Mouse (Mus musculus): ENCODE results near the gene Lrrc15.

DNA sequence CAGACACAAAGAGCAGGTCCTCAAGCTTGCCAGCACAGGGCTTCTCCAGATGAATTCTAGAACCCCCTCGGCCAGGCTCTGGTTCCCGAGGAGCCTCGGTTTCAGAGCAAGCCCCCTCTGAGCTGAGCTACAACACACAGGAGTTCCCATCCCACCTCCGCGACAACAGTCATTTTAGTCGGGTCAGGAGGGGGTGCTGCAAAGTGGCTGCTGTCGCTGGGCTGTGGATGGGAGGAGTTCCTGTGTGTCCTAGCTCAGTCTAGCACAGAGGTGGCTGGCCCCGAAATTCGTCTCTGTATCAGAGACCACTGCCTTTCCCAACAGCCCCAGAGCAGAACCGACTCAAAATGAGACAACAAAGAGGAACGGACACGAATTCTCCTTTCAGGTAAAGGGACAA lies 24.2 kb upstream of the Lrrc15 start:
- TF ChIP-seq GATA1 (IDR thresholded peaks at IDR 0.05; ENCODE audit: borderline replicate concordance, low read length) (no peak), POLR2AphosphoS5 (IDR thresholded peaks at IDR 0.05; ENCODE audit: insufficient replicate concordance, low read depth, low read length) (no peak), CTCF (IDR thresholded peaks at IDR 0.05; ENCODE audit: low read depth, low read length) (no peak), GATA2 (IDR thresholded peaks at IDR 0.05; ENCODE audit: borderline replicate concordance, low read depth, low read length) (no peak), TAL1 (conservative IDR thresholded peaks at IDR 0.05; ENCODE audit: low read depth, low read length) (no peak)

All from G1E (cell line).